Mouse (Mus musculus) spleen, postnatal 10 days (tissue): ENCODE results near the gene Slco4a1.

Experiments used
- DNase-seq, 2 experiments: peaks; one replicate each; pipeline ENCODE4 v3.0.0; 2021 to 2022; ENCODE audit warnings: low spot score in 2 of 2

The Slco4a1 gene

DNA sequence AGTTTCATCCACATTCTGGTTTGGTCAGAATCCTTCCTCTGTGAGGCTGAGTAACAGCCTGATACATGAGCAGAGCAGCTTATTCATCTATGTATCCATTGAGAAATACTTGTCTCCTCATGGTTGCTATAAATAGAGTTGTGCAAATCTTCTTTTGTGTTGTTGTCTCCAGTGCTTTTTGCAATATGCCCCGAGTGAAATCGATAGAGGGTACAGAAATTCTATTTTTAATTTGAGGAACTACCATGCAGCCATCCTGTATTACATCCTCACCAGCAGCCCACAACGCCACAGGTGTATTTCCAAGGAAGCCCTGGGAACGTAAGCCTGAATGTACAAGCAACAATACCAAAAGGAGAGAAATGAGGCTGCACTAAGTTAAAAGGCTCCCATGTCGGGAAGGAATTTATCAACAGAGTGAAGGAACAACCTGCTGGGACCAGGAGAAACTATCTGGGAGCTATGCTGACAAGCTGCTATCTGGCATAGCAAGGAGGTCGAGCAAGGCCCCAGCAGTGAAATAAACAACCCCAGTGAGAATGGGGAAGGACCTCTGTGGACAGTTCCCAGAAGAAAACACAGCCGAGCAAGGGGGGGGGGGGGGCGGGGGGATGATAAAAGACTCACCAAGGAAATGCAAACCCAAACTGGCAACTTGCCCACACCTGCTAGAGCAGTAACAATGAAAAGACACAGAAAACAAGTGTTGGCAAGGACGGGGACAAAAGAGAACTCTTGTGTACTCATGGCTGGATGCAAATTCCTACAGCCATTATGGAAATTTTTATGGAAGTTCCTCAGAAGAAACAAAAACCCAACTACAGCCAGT, 10.9 kb upstream of the Slco4a1 start:
- DNase-seq = peak in 1 of 2 experiments; percentile 47

DNA sequence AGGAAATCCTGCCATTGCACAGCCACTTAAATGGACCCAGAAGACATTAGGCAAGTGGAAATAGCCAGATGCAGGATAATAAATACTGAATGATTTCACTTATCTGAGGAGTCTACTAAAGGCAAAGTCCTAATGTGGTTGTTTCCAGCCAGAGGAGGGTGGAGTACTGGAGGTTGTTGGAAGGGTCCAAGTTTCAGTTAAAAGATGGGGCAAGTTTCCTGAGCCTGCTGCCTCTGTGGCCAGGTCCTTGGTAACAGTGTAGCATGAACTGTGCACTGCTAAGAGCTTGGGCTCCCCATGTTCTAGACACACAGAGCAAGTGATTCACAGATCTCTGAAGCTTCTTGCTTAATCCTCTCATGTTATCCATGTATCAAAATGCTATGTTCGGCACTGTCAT, 10.1 kb upstream of the Slco4a1 start:
- DNase-seq = no peak

DNA sequence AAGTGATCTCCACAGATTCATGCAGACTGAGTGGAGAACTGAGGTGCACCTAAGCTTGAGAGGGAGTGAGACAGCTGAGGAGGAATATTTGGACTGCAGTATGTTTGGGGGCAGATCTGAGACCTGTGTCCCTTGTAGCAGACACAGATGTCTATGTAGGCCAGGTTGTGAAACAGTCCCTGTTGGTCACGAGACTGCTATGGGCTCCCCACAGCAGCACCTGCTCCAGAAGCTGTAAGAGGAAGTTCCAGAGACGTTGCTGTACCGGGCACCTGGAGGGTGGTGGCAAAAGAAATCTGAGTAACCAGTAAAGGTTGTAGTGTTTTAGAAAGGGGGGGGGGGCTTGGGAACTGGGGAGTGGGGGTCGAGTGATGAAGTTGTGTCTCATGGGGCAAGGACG, 7.0 kb upstream of the Slco4a1 start:
- DNase-seq = peak in 1 of 2 experiments; percentile 34

DNA sequence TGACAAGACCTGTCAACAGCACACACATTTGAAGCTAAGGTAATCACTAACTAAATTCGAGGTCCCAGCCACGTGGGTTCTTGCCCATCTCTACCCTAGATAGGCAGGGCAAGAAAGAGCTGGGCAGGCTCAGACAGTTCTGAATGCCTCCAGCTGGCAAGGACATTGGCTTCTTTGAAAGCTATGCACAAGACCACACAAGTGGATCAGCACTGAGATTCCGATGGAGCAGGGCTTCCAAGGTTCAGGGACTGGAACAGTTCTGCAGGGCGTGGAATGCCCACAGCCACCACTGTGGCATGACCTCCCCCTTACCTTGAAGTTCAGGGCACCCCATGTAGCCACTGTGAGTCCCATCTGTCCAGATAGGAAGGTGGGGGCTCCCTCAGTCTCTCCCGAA, 5.5 kb upstream of the Slco4a1 start:
- DNase-seq = no peak

DNA sequence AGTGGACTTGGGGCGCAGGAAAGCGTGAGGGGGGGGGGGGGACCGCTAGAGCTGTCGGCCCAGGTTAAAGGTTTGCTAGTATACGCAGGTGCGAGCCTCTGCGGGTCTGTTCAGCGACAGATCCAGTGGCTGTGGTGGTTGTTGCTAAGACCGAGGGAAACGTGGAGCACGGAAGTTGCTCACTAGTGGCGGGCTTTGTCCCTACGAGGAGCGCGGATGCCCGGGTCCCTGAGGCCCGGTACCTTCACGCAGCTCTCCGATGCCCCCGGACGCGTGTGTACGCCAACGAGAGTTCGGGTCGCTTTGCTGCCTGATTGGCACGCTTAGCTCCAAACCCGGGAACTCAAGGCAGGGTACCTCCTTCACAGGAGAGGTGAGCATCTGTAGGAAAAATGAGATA, 660 bp downstream of the Slco4a1 start:
- DNase-seq = no peak

DNA sequence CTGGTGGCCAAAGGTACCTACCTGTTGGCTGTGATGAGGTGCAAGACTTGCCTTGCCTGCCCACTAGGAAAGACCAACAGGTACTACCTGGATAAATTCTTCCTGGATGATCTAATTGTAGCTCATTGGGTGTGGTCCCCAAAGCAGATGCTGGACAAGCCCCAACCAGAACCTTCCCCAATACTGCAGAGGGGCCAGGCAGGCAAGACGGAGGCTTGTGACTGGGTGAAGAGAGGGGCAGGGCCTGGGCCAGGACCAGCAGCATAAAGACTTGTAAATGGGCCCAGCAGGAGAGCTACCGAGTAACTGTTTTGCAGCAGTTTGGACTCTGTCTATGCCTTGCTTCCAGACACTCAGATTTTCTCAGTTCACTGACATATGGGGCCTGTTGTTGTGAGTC, 1.6 kb downstream of the Slco4a1 start:
- no peak for DNase-seq

DNA sequence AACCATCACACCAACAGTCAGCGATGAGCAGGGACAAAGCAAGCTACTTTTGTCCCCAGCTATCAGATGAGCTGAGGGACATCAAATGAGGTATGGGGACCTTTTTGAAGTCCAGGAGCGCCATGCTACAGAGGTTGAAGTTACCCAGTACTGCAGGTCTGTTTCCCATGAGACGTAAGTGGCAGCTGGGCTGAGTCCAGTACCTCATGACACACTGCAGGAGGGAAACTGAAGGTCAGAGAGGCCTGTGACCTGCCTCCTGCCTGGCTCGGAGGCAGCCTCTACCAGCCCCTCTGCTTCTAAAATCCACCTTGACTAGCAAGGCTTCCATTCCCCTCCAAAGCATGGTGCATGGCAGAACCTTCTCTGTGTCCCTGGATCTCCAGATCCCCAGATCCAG, 3.4 kb downstream of the Slco4a1 start:
- DNase-seq = no peak

DNA sequence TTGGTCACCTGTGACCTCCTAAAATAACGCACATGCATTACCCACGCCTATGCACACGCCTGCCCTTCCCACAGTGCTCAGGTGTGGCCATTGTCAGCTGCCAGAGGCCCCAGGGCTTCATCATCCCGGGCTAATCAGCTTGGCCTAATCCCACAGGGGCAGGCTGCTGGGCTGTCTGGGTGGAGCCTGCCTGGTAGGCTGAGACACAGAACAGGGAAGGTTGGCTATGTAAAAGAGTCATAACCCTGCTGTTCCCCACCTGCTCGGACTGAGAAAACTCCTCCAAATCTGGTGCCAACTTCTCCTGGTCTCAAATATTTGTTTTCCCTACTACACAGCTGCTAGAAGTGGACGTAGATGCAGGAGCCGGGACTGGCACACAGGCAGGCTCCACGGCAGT, 4.8 kb downstream of the Slco4a1 start:
- DNase-seq = no peak

DNA sequence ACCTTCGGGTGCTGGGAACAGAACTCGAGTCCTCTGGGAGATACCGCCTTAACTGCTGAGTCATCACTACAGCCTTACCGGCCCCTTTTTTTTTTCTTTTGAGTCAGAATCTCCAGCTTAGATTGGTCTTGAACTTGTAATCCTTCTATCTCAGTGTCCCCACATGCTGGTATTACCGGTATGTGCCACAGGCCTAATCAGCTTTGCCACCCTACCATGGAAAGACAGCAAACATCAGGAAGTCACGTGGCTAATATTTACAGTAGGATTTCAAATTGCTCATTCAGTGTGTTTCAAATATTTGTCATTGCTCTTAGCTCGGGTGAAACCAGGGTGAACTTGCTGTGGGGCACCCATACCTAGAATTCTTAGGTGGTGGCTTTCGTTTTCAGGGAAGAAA, 6.5 kb downstream of the Slco4a1 start:
- DNase-seq = no peak

DNA sequence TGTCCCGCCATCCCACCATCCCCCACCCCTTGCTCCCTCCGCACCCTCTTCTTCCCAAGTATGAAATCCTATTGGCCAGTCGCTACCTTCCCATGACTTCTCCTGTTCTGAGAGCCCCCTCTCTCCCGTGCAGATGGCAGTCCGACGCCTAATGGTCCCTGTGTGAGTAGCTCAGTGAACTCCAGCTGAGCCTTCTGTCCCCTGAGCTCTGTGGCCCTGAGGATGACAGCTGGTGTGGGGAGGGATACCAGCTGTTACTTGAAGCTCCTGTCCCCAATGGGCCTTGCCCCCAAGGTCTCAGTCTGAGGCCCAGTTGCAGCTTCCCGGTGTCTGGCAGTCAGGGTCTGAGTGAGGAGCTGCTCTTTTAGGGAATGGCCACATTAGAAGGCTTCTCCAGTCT, 10.5 kb downstream of the Slco4a1 start:
- DNase-seq = no peak

DNA sequence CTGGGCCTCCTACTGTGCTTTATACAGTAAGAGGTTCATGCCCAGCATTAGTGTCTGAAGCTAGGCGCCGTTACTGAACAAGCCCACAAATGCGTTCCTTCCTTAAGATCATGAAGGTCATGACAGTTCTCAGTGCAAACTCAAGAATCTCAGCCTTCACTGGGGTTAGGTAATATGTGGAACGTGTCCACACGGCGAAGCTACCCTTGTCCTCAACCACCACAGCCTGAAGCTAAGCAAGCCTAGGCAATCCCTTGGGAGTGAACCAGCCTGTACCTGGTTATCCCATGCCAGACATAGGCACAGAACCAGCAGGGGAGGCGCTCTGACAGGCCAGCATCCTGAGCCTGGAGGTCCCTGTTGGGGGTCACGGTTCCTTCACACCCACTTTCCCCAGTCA, 12.8 kb downstream of the Slco4a1 start:
- no peak for DNase-seq

DNA sequence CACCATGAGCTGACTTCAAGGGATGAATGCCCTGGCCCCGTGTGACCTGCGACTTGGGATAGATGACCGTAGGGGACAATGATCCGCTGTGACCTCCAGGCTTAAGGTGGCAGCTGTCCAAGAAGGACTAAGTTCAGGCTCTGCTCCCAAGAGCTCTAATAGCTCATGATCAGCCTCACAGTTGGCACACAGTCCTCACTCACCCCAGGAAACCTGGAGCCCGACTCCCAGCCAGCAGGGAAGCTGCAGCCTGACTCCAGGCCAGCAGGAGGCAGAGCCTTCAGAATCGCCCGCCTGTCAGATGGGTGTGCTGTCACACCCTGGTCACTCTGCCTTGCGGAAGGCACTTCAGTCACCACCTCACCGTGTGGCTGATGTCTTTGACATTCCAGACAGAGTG, 13.7 kb downstream of the Slco4a1 start:
- DNase-seq = no peak

DNA sequence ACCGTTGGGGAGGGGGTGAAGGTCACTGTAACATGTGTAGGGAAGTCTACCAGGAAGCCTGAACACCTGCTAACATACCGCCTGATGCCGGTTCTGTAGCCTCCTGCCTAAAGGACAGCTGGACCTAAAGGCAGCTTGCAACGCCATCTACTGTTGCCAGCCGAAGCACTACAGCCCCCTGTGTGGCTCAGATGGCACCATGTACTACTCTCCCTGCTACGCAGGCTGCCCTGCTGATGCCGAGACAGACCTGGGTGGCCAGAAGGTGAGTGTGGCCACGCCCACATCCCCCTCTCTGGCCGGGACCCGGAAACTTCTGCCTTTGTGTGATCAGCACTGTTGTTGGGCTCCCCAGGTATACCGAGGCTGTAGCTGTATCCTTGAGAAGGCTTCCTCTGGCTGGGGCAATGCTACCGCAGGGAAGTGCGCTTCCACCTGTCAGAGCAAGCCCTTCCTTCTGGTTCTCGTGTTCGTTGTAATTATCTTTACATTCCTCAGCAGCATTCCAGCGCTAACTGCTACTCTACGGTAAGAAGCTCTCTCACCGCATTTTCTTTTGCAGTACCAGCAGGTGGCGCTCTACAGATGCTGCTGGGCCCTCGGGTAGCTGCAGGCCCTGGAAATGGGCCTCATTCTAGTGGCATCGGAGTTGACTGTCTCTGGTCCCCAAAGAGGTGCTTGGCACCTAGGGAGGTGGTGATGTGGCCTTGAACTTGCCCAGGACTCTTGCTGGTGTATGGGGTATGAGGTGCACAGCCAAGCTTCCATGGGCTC, 16.4 kb downstream of the Slco4a1 start:
- peak in 1 of 2 experiments; percentile 52 for DNase-seq

DNA sequence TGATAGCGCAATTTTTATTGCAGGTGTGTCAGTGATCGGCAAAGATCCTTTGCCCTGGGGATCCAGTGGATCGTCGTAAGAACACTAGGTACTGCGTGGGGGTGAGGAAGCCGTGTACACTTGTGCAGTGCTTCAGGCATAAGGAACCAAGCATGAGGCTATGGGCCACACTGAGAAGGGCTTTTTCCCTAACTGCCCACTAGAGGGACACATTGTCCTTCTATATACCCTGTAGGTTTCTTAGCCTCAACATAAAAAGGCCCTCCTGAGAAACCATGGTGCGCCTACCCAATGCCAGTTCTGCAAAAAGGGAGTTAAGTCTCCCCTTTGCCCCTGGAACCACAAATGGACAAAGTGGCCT, 17.0 kb downstream of the Slco4a1 start:
- DNase-seq = peak in 1 of 2 experiments; percentile 35

DNA sequence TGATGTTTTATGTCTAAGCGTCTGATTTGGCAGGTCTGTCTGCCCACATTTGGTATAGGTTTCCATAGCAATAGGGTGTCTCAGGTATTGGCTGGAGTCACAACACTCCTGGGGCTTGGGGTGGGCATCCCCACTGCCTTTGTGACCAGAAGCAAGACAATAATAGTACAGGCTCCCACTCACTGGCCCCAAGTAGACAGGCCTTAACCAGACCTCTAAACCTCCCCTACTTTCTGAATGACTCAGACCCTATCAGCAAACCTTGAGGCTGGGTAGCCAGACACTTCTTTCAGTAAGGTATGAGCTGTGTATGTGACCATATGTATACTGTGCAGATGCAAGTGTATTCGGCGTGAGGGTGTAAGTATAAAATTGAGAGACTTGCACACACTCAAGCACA, 18.8 kb downstream of the Slco4a1 start:
- no peak for DNase-seq

DNA sequence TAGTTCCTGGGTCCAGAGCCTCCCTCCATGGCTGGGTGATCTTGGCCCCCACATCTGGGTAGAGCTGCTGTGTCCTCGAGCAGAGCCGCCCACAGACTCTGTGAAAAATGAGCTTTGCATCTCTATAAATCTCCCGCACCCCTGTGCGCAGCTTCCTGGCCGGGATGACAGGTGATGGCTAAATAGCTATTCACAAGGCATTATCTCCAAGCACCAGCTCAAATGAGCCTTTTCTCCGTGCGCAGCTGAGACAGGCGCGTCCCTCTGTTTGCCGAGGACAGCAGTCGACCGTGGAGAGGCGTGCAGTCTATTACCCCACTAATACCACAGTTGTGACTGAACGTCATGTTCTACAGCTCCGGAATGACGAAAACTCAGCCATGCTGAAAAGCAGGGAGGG, 26.2 kb downstream of the Slco4a1 start:
- no peak for DNase-seq

DNA sequence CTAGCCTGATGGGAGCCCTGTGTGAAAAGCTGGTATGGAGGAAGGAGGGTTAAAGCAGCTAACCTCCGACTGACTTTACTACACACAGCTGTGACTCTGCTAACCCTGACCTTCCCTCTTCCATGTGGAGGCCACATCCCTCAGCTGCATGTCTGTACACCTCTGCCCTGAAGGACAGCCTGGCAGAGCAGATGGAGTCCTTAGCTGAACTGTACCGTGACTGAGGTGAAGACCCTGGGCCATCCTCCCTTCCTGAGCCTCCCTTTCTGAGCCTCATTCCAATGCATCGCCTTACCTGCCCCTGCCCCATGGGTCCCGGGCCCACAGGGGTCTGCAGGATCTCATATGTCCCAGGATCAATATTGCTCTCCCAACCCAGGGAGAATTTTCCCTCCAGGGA, 28.8 kb downstream of the Slco4a1 start:
- no peak for DNase-seq

DNA sequence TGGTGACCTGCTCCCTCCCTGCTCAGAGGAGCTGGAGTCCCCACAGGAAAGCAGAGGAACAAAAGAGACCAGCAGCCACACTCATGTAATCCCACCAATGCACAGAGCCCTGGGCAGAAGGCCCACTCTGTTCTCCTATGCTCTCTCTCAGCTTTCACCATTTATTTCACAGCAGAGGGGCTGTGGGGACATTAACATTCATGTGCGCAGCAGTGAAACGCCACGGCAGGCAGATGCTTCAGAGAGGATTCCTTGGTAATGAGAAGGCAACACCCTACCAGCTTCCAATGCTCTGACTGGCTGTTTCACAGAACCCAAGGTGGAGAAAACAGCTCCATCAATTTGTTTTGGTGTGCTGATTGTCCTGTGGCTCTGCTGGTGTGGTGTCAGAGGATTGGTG, 29.3 kb downstream of the Slco4a1 start:
- DNase-seq = no peak

DNA sequence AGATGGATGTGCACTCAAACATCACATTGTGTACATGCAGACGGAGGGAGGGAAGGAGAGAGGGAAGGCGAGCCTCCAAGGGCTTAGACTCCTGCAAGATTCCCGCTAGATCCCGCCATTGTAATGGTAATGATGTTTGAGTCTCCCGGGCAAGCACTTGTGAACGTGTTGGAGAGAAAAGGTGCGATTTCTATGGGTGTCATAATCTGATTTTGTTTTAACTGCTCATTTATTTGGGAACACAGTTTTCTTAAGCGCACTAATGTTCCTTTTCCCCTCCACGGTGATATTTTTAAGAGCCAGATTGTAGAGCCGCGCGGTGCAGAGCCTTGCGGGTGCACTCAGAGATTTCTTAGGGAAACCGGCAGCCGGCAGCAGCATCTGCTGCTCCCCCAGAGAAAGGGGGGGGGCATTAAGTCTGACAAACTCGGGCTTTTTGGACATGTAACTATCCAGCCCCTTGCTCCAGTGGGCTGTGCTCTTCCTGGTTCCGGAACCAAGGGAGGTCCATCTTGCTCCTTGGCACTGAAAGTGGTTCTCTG, 32.2 kb downstream of the Slco4a1 start:
- DNase-seq = no peak

DNA sequence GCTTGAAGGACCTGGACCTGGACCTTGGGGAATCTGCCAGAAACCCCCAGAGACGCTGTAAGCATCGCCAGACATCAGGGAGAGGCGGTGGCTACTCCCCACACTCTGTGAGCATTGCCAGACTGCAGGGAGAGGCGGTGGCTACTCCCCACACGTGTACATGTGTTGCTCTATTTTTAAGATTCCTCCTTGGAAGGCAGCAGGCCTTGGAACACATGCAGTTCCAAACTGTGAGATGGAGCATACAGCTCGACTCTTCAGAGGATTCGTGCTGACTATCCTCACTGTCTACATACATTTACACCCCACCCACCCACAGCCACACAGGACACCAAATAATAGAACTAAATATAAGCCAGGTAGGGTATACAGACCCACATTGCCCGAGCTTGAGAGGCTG, 39.9 kb downstream of the Slco4a1 start:
- DNase-seq = no peak

DNA sequence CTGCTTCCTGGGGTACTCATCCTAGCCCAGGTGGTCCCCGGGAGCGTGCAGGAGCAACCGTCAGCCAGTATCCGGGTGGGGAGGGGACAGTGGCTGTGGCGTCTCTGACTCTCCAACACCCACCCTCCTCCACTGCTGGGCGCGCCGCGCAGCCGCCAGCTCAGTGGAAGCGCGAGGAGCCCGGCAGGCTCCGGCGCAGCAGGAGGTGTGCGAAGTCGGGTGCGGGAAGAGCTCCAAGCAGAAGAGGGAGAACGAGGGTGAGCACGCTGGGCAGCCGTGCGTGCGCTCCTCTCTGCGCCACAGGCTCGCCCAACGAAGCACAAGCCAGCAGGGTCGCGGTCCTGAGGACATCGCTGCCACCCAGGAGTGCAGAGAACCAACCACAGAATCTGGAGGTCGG, 43.7 kb downstream of the Slco4a1 start, which contains the start of gene Ntsr1:
Ntsr1 (plus strand) TSS at position 236 of the 400 bp plus-strand sequence.
- no peak for DNase-seq

DNA sequence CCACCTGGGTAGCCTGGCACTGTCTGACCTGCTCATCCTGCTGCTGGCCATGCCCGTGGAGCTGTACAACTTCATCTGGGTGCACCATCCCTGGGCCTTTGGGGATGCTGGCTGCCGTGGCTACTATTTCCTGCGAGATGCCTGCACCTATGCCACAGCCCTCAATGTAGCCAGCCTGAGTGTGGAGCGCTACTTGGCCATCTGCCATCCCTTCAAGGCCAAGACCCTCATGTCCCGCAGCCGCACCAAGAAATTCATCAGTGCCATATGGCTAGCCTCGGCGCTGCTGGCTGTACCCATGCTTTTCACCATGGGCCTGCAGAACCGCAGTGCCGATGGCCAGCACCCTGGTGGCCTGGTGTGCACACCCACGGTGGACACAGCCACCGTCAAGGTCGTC, 44.7 kb downstream of the Slco4a1 start:
- no peak for DNase-seq
